Mouse (Mus musculus) megakaryocyte progenitor cell, adult 5-6 weeks (primary cell): ENCODE results near the gene Hist1h2ai. TPM values are rescaled to one million over a fixed set of nuclear protein-coding genes. Genes with fewer than 3 reads are reported as not detected.
A peak's percentile ranks its signal among the peaks of the same experiment; 100 is the strongest.

Source experiments
- ATAC-seq: replicated peaks from 2 replicates; pipeline ENCODE4 v1.8.0; 2016; ENCODE audit warnings: mild to moderate bottlenecking, moderate TSS enrichment, inconsistent platforms; ENCODE audit not compliant: poor library complexity
- total RNA-seq, 2 experiments: library from RNA; stranded (forward) in 1 of 2; stranded (reverse) in 1 of 2; fragments of 157-497, 149-512 nt in 1 of 2; fragments of 200-1000 nt in 1 of 2; gene quantifications; 2 replicates each; pipeline versions ENCODE4 v1.2.3 to v1.2.4; 2015 to 2017

Gene Hist1h2ai
- total RNA-seq, 2 experiments from 2014 or later, result 2.0 to 3,659 TPM

- ATAC-seq, result no peak
These were observed 7.0 kb downstream of the Hist1h2ai start for GRCm38 (mm10) chr13:21722993-21723836.

GRCm38 (mm10) chr13:21727948-21728572 is 11.8 kb downstream of the Hist1h2ai start:
- ATAC-seq, result peak; percentile 48

DNA sequence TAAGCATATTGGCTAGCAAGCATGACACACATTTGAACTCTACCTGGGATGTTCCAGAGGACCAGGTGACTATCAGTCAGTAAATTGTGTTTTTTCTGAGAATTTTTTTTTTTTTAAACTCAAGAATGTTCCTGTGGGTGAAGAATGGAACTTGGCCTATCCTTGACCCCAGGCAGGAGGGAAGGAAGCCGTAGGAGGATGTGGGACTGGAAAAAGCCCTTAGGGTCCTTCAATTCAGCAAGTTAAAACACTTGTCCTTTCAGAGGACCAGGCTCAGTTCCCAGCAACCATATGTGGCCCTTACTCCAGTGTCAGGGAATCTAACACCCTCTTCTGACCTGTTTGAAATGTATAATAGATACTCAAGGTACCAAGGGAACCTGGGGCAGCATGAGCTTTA is 13.3 kb downstream of the Hist1h2ai start:
- ATAC-seq, result no peak

- ATAC-seq, result no peak
These were observed 17.2 kb downstream of the Hist1h2ai start for GRCm38 (mm10) chr13:21733466-21733865.

GRCm38 (mm10) chr13:21734010-21734905 is 18.0 kb downstream of the Hist1h2ai start:
- peak; percentile 69 for ATAC-seq

- peak; percentile 81 for ATAC-seq
These were observed 18.9 kb downstream of the Hist1h2ai start, which contains the start of gene Hist1h4j for GRCm38 (mm10) chr13:21734906-21735767. TSS of gene Hist1h4j (plus strand) at chr13:21735064.

- no peak for ATAC-seq
These were observed 28.8 kb downstream of the Hist1h2ai start for GRCm38 (mm10) chr13:21745006-21745405.

- peak; percentile 13 for ATAC-seq
These were observed 33.4 kb downstream of the Hist1h2ai start for GRCm38 (mm10) chr13:21749387-21750158.

- ATAC-seq, result peak; percentile 59
These were observed 34.2 kb downstream of the Hist1h2ai start, which contains the start of gene Hist1h4k for GRCm38 (mm10) chr13:21750159-21751017. TSS of gene Hist1h4k (minus strand) at chr13:21750505.

- ATAC-seq, result no peak
These were observed 35.2 kb downstream of the Hist1h2ai start for GRCm38 (mm10) chr13:21751417-21751816.

DNA sequence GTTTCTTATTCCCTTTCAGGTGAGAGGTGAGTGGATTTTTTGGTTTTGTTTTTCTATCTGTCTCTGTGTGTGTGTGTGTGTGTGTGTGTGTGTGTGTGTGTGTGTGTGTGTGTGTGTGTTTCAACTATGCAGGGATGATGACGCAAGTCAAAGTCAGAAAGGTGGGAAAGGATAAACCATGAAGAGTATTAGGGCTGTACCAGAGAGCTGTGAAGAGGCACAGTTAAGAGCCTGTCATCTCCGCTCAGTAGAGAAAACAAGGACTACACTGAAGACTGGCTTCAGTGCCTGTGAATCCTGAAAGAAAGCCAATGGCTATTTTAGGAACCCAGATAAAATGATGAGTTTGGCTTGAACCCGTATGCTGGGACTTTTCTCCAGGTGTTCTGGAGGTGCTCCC is 35.6 kb downstream of the Hist1h2ai start:
- ATAC-seq, result no peak

DNA sequence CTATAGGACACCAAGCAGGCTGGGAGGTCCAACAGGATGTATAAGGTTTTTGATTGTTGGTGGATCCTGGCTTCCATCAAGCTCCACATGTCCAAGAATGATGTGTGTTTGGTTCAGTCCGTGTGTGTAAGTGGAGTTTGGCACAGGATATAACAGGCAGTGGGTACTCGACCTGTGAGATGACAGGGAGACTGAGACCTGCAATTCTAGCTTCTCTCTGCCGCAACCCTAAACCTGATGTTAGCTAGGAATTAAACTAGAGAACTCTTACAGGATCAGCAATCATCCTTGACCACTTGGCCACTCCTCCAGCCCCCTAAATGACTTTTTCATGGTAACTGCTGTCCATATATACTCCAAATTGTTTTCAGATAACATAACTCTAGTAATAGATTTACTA is 36.1 kb downstream of the Hist1h2ai start:
- no peak for ATAC-seq

GRCm38 (mm10) chr13:21753051-21753523 is 36.9 kb downstream of the Hist1h2ai start:
- peak; percentile 17 for ATAC-seq

GRCm38 (mm10) chr13:21753524-21754285 is 37.5 kb downstream of the Hist1h2ai start, which contains the start of the genes Hist1h2ak and Hist1h2bn:
TSS of gene Hist1h2ak (minus strand) at chr13:21753827.
TSS of gene Hist1h2bn (plus strand) at chr13:21754123.
- peak; percentile 74 for ATAC-seq

- ATAC-seq, result peak; percentile 28
These were observed 38.2 kb downstream of the Hist1h2ai start for GRCm38 (mm10) chr13:21754294-21755001.

DNA sequence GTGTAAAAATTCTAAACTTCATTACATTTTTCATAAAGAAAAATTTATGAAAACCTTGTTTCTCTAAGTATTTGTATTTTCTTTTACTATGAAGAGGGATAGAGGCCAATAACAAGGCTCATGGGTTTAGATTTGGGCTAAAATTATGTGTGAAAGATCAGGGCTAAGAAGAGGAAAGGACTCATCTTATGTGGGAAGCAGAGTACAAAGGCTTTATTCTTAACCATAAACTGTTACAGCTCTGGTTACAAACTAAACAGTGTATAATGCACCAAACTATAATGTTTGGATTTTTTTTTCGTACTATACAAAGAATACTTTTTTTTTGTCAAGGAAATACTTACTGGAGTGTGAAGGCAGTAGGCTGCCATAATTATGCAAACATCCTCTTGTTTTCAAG is 39.5 kb downstream of the Hist1h2ai start:
- no peak for ATAC-seq
